Mouse (Mus musculus) heart, embryonic 12.5 days (tissue): ENCODE results near the gene Cltc. TPM values are rescaled to one million over a fixed set of nuclear protein-coding genes. Genes with fewer than 3 reads are reported as not detected.

ENCODE experiments used
- ATAC-seq: fragments of 200-750 bp; cut with Nextera tagmentation; 2 replicates; pipeline ENCODE4 v1.8.0; 2017; ENCODE audit warnings: moderate TSS enrichment, moderate library complexity; ENCODE audit not compliant: insufficient number of reproducible peaks, low FRiP score
- H3K27ac ChIP-seq: fragments of 300-500 bp; sonication (generic); 2 replicates; pipeline ENCODE4 v1.5.1; 2016; ENCODE audit warnings: mild to moderate bottlenecking, moderate library complexity; ENCODE audit not compliant: poor library complexity, severe bottlenecking
- H3K27me3 ChIP-seq: fragments of 300-500 bp; sonication (generic); replicated peaks from 2 replicates; pipeline ENCODE4 v1.6.1; 2016; ENCODE audit warnings: mild to moderate bottlenecking, moderate library complexity
- H3K36me3 ChIP-seq: fragments of 300-500 bp; sonication (generic); 2 replicates; pipeline ENCODE4 v1.6.1; 2016; ENCODE audit warnings: mild to moderate bottlenecking, moderate library complexity
- H3K4me1 ChIP-seq: fragments of 300-500 bp; sonication (generic); replicated peaks from 2 replicates; pipeline ENCODE4 v1.6.1; 2016; ENCODE audit warnings: mild to moderate bottlenecking
- H3K4me2 ChIP-seq: fragments of 300-500 bp; sonication (generic); 2 replicates; pipeline ENCODE4 v1.6.1; 2016; ENCODE audit warnings: mild to moderate bottlenecking, moderate library complexity
- H3K4me3 ChIP-seq: fragments of 300-500 bp; sonication (generic); 2 replicates; pipeline ENCODE4 v1.5.1; 2016; ENCODE audit warnings: mild to moderate bottlenecking
- H3K9ac ChIP-seq: fragments of 300-500 bp; sonication (generic); 2 replicates; pipeline ENCODE4 v1.6.1; 2016; ENCODE audit warnings: mild to moderate bottlenecking, moderate library complexity
- H3K9me3 ChIP-seq: fragments of 300-500 bp; sonication (generic); replicated peaks from 2 replicates; pipeline ENCODE4 v1.6.1; 2016; ENCODE audit warnings: mild to moderate bottlenecking, moderate library complexity
- WGBS: fragments of 180-500 bp; shearing (Covaris S2); methylation state at CpG from one replicate; pipeline ENCODE4 v1.1.7; 2016; 5-methylcytosine and 5-hydroxymethylcytosine counted together
- polyA plus RNA-seq: library from polyadenylated mRNA; unstranded; fragments of >200 nt; fragmentation: Nextera tagmentation; extraction: Ambion mirVana; gene quantifications from 2 replicates; pipeline ENCODE4 v1.2.1, GENCODE M21; 2016

The Cltc gene
- polyA plus RNA-seq, 1 experiment from 2014 or later, result 194 TPM

- Histone ChIP-seq H3K4me3 (no peak overlapping the region), H3K4me1 (peaks cover 7% of the 10 kb centered on the region), H3K9ac (no peak overlapping the region), H3K4me2 (no peak overlapping the region), H3K36me3 (peaks cover 7% of the 10 kb centered on the region), H3K27me3 (no peaks in the 10 kb centered on the region), H3K9me3 (no peaks in the 10 kb centered on the region), H3K27ac (peak overlapping the region; percentile 96)
- WGBS, result 74% methylated on average over 3 of the region's 3 CpGs
- no peak for ATAC-seq
Measured at GRCm38 (mm10) chr11:86646885-86647459, 110.4 kb downstream of the Cltc start.

- H3K36me3 ChIP-seq, result peaks cover 7% of the 10 kb centered on the region
- H3K27me3 ChIP-seq, result no peaks in the 10 kb centered on the region
- no peaks in the 10 kb centered on the region for H3K9me3 ChIP-seq
- H3K27ac ChIP-seq, result peak overlapping the region; percentile 96
- no peak overlapping the region for H3K9ac ChIP-seq
- no peak overlapping the region for H3K4me3 ChIP-seq
- peaks cover 7% of the 10 kb centered on the region for H3K4me1 ChIP-seq
- ATAC-seq, result peak; percentile 80
- no peak overlapping the region for H3K4me2 ChIP-seq
- 35% methylated on average over 7 of the region's 7 CpGs for WGBS
Measured at GRCm38 (mm10) chr11:86646136-86646834, 111.1 kb downstream of the Cltc start.

GRCm38 (mm10) chr11:86644553-86644952 lies 112.8 kb downstream of the Cltc start:
- Histone ChIP-seq H3K36me3 (peaks cover 7% of the 10 kb centered on the region), H3K27ac (no peak overlapping the region), H3K9me3 (no peaks in the 10 kb centered on the region), H3K4me2 (no peak overlapping the region), H3K4me1 (peaks cover 7% of the 10 kb centered on the region; the same call in 1 of the 2 replicates), H3K27me3 (no peaks in the 10 kb centered on the region), H3K9ac (no peak overlapping the region), H3K4me3 (no peak overlapping the region)
- no peak for ATAC-seq
- 83% methylated on average over 4 of the region's 4 CpGs for WGBS

Other genes with a start within 250 kb of the Cltc start
- gene Rps6kb1, start 212.8 kb downstream of the Cltc start, polyA plus RNA-seq, result 56.8 and 57.1 TPM in 2 replicates
- 11.1 and 11.4 TPM in 2 replicates for gene Tubd1, start 212.6 kb downstream of the Cltc start, polyA plus RNA-seq
- 104 and 109 TPM in 2 replicates for gene Vmp1, start 73.7 kb downstream of the Cltc start, polyA plus RNA-seq
- 21.5 TPM in 2 replicates for gene Ptrh2, start 73.6 kb downstream of the Cltc start, polyA plus RNA-seq
- gene Dhx40, start 50.2 kb upstream of the Cltc start, polyA plus RNA-seq, result 16.3 and 16.5 TPM in 2 replicates
- gene Ypel2, start 236.1 kb upstream of the Cltc start, polyA plus RNA-seq, result 24.0 and 25.8 TPM in 2 replicates